ENCODE assay signal across 8 mouse cellular contexts in the genomic region with DNA sequence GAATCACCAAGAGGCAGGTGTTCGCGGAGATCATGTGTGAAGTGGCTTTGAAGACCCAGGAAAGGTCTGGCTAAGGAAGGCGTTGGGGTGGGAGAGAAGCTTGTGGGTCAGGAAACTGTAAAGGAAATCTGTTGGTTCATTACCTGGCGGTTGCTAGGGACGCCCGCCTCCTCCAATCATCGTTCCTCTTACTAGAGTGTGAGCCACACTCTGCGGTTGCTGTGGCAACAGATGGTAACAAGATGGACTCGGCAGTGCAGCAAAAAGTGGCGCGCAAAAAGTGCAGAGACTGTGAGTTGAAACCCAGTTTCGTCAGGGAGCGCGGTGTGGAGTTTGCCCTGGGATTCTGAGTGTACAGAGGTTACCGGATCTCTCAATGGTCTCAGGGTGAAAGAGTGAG. TPM values are rescaled to one million over a fixed set of nuclear protein-coding genes. Genes with fewer than 3 reads are reported as not detected.
DNase-seq lines count a peak whose midpoint lies in the region; ATAC-seq and TF ChIP-seq lines count a peak whose summit lies in the region.
"Had no signal": no experiment of that assay in that cellular context is flagged by ENCODE, and none has a peak within 500 bp of the region (broad histone marks: within the 10 kb centered on the region; RNA-seq: fewer than 3 reads in every experiment).

A gene (plus strand): TSS at position 237 of the 400 bp plus-strand sequence.

- WGBS in forebrain, postnatal 0 days, result under 1% methylated on average over 15 of the region's 15 CpGs
- under 1% methylated on average over 15 of the region's 15 CpGs for WGBS in midbrain, embryonic 11.5 days
- under 1% methylated on average over 15 of the region's 15 CpGs for WGBS in stomach, embryonic 14.5 days

- H3K9me3 ChIP-seq in forebrain, postnatal 0 days (ENCODE audit: low read length), result no peaks in the 10 kb centered on the region
- H3K9me3 ChIP-seq in midbrain, embryonic 11.5 days (ENCODE audit: control insufficient read depth, low read length), result no peaks in the 10 kb centered on the region
- H3K9me3 ChIP-seq in stomach, embryonic 14.5 days (ENCODE audit: control insufficient read depth, low read depth, low read length), result no peaks in the 10 kb centered on the region

- ATAC-seq in forebrain, postnatal 0 days, result peak; percentile 98
- peak; percentile 95 for ATAC-seq in midbrain, embryonic 11.5 days (ENCODE audit: low FRiP score)
- ATAC-seq in stomach, embryonic 14.5 days (ENCODE audit: insufficient number of reproducible peaks, insufficient read depth, low FRiP score, low read depth), result peak; percentile 91; the same call in 1 of the 2 replicates

- H3K27ac ChIP-seq in forebrain, postnatal 0 days (ENCODE audit: low read depth, low read length), result no peak within 1 kb of the TSS
- no peak within 1 kb of the TSS for H3K27ac ChIP-seq in midbrain, embryonic 11.5 days (ENCODE audit: low read depth, low read length)
- no peak within 1 kb of the TSS for H3K27ac ChIP-seq in stomach, embryonic 14.5 days (ENCODE audit: low read length)

- peak within 1 kb of the TSS; percentile 29 for H3K4me3 ChIP-seq in forebrain, postnatal 0 days (ENCODE audit: low read depth, low read length)
- H3K4me3 ChIP-seq in midbrain, embryonic 11.5 days (ENCODE audit: low read depth, low read length), result peak within 1 kb of the TSS; percentile 36
- H3K4me3 ChIP-seq in stomach, embryonic 14.5 days (ENCODE audit: low read depth, low read length), result peak within 1 kb of the TSS; percentile 29

- H3K4me1 ChIP-seq in forebrain, postnatal 0 days (ENCODE audit: insufficient read depth), result no peaks in the 10 kb centered on the region
- no peaks in the 10 kb centered on the region; the same call in 1 of the 2 replicates for H3K4me1 ChIP-seq in midbrain, embryonic 11.5 days (ENCODE audit: control insufficient read depth, insufficient read depth, low read length)
- no peaks in the 10 kb centered on the region for H3K4me1 ChIP-seq in stomach, embryonic 14.5 days (ENCODE audit: control insufficient read depth, insufficient read depth, low read length)

- intact Hi-C loops in left cerebral cortex, postnatal 25 days (cut with DNase I), result no loop called here

- H3K9ac ChIP-seq in forebrain, postnatal 0 days, result no peak within 1 kb of the TSS
- peak within 1 kb of the TSS; percentile 46; the same call in 1 of the 2 replicates for H3K9ac ChIP-seq in midbrain, embryonic 11.5 days (ENCODE audit: low read length)
- H3K9ac ChIP-seq in stomach, embryonic 14.5 days (replicated peaks; ENCODE audit: low read depth, low read length), result no peak within 1 kb of the TSS

- H3K27me3 ChIP-seq in forebrain, postnatal 0 days (ENCODE audit: insufficient read depth, low read length), result no peaks in the 10 kb centered on the region
- no peaks in the 10 kb centered on the region for H3K27me3 ChIP-seq in midbrain, embryonic 11.5 days (ENCODE audit: control insufficient read depth, insufficient read depth, low read length)
- H3K27me3 ChIP-seq in stomach, embryonic 14.5 days (ENCODE audit: control insufficient read depth, insufficient read depth, low read length), result no peaks in the 10 kb centered on the region

- peak within 1 kb of the TSS; percentile 58 for H3K4me2 ChIP-seq in forebrain, postnatal 0 days (ENCODE audit: low read depth)
- H3K4me2 ChIP-seq in midbrain, embryonic 11.5 days, result peak within 1 kb of the TSS; percentile 54
- H3K4me2 ChIP-seq in stomach, embryonic 14.5 days (replicated peaks; ENCODE audit: low read depth, low read length), result peak within 1 kb of the TSS; percentile 67

- TF ChIP-seq CTCF in forebrain, postnatal 0 days (IDR thresholded peaks at IDR 0.05; ENCODE audit: low read depth), result no peak

- DNase-seq in adrenal gland, adult 2 months, result peak; percentile 41
- peak; percentile 66 to 68 for DNase-seq in cerebellum, adult 18-20 months
- DNase-seq in forebrain, postnatal 0 days, result peak; percentile 93
- DNase-seq in kidney, adult 18-20 months, result peak; percentile 70
- peak; percentile 89 to 92 for DNase-seq in left cerebral cortex, postnatal 25 days (ENCODE audit: low spot score in 2 of 2)
- peak; percentile 100 for DNase-seq in midbrain, embryonic 11.5 days (ENCODE audit: low spot score, missing footprints)

- H3K36me3 ChIP-seq in forebrain, postnatal 0 days (ENCODE audit: insufficient read depth), result no peaks in the 10 kb centered on the region
- no peaks in the 10 kb centered on the region for H3K36me3 ChIP-seq in midbrain, embryonic 11.5 days (ENCODE audit: control insufficient read depth, insufficient read depth, low read length)
- no peaks in the 10 kb centered on the region for H3K36me3 ChIP-seq in stomach, embryonic 14.5 days (ENCODE audit: control insufficient read depth, insufficient read depth, low read length)

RNA-seq across cellular contexts. Expression of the gene that starts here (rescaled TPM):
- total RNA-seq in adrenal gland, adult 2 months (2021), result under 1 TPM; 0.10 to 0.17 TPM
- 0.03 and 0.09 TPM in 2 replicates for polyA plus RNA-seq in adrenal gland, adult 2 months (2012; rRNA removed)
- total RNA-seq in forebrain, postnatal 0 days (2014; rRNA removed), result 0.92 and 1.0 TPM in 2 replicates
- 0.21 and 0.63 TPM in 2 replicates for polyA plus RNA-seq in forebrain, postnatal 0 days (2015; fragmentation: Nextera tagmentation; extraction: Ambion mirVana)
- total RNA-seq in left cerebral cortex, postnatal 25 days (2021), result under 1 TPM; 0.39 to 0.41 TPM
- polyA plus RNA-seq in midbrain, embryonic 11.5 days (2014; fragmentation: Nextera tagmentation; extraction: Ambion mirVana), result 0.03 and 0.18 TPM in 2 replicates
- polyA plus RNA-seq in stomach, embryonic 14.5 days (2014; fragmentation: Nextera tagmentation; extraction: Ambion mirVana), result 0.38 and 0.51 TPM in 2 replicates
- total RNA-seq: hematopoietic stem cell, adult 5-6 weeks had no signal

Comparison
In these comparisons a context has a peak if more than half of its experiments do, and no peak if none do; other contexts are left out.
1. Peak in DNase-seq in adrenal gland, adult 2 months; RNA of the gene not detected or under 1 TPM.
2. Peak in DNase-seq in left cerebral cortex, postnatal 25 days; RNA of the gene not detected or under 1 TPM.
3. Peak in DNase-seq, ATAC-seq, H3K4me3 ChIP-seq, H3K9ac ChIP-seq and H3K4me2 ChIP-seq in midbrain, embryonic 11.5 days; RNA of the gene not detected or under 1 TPM.
4. Peak in ATAC-seq, H3K4me3 ChIP-seq and H3K4me2 ChIP-seq in stomach, embryonic 14.5 days; RNA of the gene not detected or under 1 TPM.
5. DNase-seq: peak in every context shown above with its lines; median percentile 100 in midbrain, embryonic 11.5 days; 93 in forebrain, postnatal 0 days; 90 in left cerebral cortex, postnatal 25 days; 70 in kidney, adult 18-20 months; 67 in cerebellum, adult 18-20 months; 41 in adrenal gland, adult 2 months.